Mouse (Mus musculus) hindbrain, embryonic 16.5 days (tissue): ENCODE results near the gene Foxred2. TPM values are rescaled to one million over a fixed set of nuclear protein-coding genes. Genes with fewer than 3 reads are reported as not detected.
A peak's percentile ranks its signal among the peaks of the same experiment; 100 is the strongest.

Experiments used
- ATAC-seq: fragments of 200-750 bp; cut with Nextera tagmentation; 2 replicates; pipeline ENCODE4 v1.8.0; 2017; ENCODE audit warnings: moderate TSS enrichment, moderate library complexity
- H3K27ac ChIP-seq: fragments of 300-500 bp; sonication (generic); 2 replicates; pipeline ENCODE4 v1.5.1; 2014; ENCODE audit warnings: low read depth, mild to moderate bottlenecking, control low read depth, low read length, moderate library complexity
- H3K27me3 ChIP-seq: fragments of 300-500 bp; sonication (generic); replicated peaks from 2 replicates; pipeline ENCODE4 v1.6.1; 2014; ENCODE audit warnings: low read length; ENCODE audit not compliant: control insufficient read depth, insufficient read depth
- H3K36me3 ChIP-seq: fragments of 300-500 bp; sonication (generic); 2 replicates; pipeline ENCODE4 v1.6.1; 2014; ENCODE audit warnings: mild to moderate bottlenecking, low read length, moderate library complexity, mixed read lengths; ENCODE audit not compliant: control insufficient read depth, insufficient read depth
- H3K4me1 ChIP-seq: fragments of 300-500 bp; sonication (generic); 2 replicates; pipeline ENCODE4 v1.6.1; 2014; ENCODE audit warnings: low read depth, low read length; ENCODE audit not compliant: control insufficient read depth, insufficient read depth
- H3K4me2 ChIP-seq: fragments of 300-500 bp; sonication (generic); 2 replicates; pipeline ENCODE4 v1.6.1; 2014; ENCODE audit warnings: mild to moderate bottlenecking, low read length, control low read depth, moderate library complexity
- H3K4me3 ChIP-seq: fragments of 300-500 bp; sonication (generic); 2 replicates; pipeline ENCODE4 v1.5.1; 2014; ENCODE audit warnings: mild to moderate bottlenecking, low read length, control low read depth, moderate library complexity
- H3K9ac ChIP-seq: fragments of 300-500 bp; sonication (generic); 2 replicates; pipeline ENCODE4 v1.6.1; 2014; ENCODE audit warnings: low read depth, mild to moderate bottlenecking, control low read depth, low read length, moderate library complexity
- H3K9me3 ChIP-seq: fragments of 300-500 bp; sonication (generic); 2 replicates; pipeline ENCODE4 v1.6.1; 2014; ENCODE audit warnings: mild to moderate bottlenecking, low read length, moderate library complexity; ENCODE audit not compliant: control insufficient read depth
- WGBS: fragments of 180-500 bp; shearing (Covaris S2); extraction: QIAGEN DNeasy Blood & Tissue Kit; methylation state at CpG from one replicate; pipeline ENCODE4 v1.1.7; 2014; 5-methylcytosine and 5-hydroxymethylcytosine counted together
- polyA plus RNA-seq: library from polyadenylated mRNA; unstranded; fragments of >200 nt; fragmentation: Nextera tagmentation; extraction: Ambion mirVana; gene quantifications from 2 replicates; pipeline ENCODE4 v1.2.1, GENCODE M21; 2015

Foxred2 gene
- polyA plus RNA-seq, 1 experiment from 2014 or later = 8.8 TPM

GRCm38 (mm10) chr15:77904363-77904892, 52.1 kb downstream of the Foxred2 start:
- Histone ChIP-seq H3K9ac (no peak overlapping the region), H3K9me3 (no peaks in the 10 kb centered on the region)

GRCm38 (mm10) chr15:77903176-77903575, 53.3 kb downstream of the Foxred2 start:
- 57% methylated on average over 5 of the region's 5 CpGs for WGBS
- H3K4me2 ChIP-seq = no peak overlapping the region
- no peaks in the 10 kb centered on the region for H3K9me3 ChIP-seq
- no peak overlapping the region for H3K27ac ChIP-seq
- 0 out of 2 replicates have a peak overlapping the region, but pooled peaks have one; percentile 35 for H3K9ac ChIP-seq
- ATAC-seq = no peak
- no peaks in the 10 kb centered on the region; the same call in none of the 2 replicates for H3K27me3 ChIP-seq
- no peaks in the 10 kb centered on the region for H3K36me3 ChIP-seq
- H3K4me1 ChIP-seq = peaks cover 4% of the 10 kb centered on the region; the same call in 1 of the 2 replicates
- no peak overlapping the region for H3K4me3 ChIP-seq

More at GRCm38 (mm10) chr15:77904363-77904892, 52.1 kb downstream of the Foxred2 start:
- H3K4me3 ChIP-seq = no peak overlapping the region
- no peak for ATAC-seq
- H3K27me3 ChIP-seq = no peaks in the 10 kb centered on the region; the same call in none of the 2 replicates
- no peaks in the 10 kb centered on the region for H3K36me3 ChIP-seq
- no peak overlapping the region for H3K4me2 ChIP-seq
- H3K4me1 ChIP-seq = peaks cover 4% of the 10 kb centered on the region; the same call in 1 of the 2 replicates
- H3K27ac ChIP-seq = no peak overlapping the region
- WGBS = 30% methylated on average over 12 of the region's 12 CpGs

DNA sequence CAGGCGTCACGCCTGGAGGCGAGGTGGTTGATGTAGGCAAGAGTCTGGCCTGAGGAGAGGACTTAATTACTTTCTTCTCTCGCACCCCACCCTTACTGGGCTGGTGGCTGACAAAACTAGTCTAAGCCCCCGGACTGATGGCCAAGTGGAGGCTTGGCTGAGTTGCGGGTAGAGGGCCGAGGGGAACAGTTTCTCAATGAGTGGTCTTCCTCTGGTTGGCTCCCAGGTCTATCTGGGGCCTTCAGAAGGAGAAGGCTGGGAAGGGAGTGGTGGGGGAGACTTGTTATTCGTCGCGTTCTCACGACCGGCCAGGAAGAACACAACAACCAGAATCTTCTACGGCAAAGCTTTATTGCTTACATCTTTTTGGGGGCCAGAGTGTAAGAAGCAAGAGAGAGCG, 61.6 kb downstream of the Foxred2 start:
- H3K4me2 ChIP-seq = no peak overlapping the region
- no peaks in the 10 kb centered on the region for H3K36me3 ChIP-seq
- no peaks in the 10 kb centered on the region for H3K4me1 ChIP-seq
- 87% methylated on average over 13 of the region's 14 CpGs for WGBS
- H3K27me3 ChIP-seq = no peaks in the 10 kb centered on the region
- H3K27ac ChIP-seq = no peak overlapping the region
- no peak overlapping the region for H3K9ac ChIP-seq
- no peak overlapping the region for H3K4me3 ChIP-seq
- no peaks in the 10 kb centered on the region for H3K9me3 ChIP-seq
- ATAC-seq = no peak

DNA sequence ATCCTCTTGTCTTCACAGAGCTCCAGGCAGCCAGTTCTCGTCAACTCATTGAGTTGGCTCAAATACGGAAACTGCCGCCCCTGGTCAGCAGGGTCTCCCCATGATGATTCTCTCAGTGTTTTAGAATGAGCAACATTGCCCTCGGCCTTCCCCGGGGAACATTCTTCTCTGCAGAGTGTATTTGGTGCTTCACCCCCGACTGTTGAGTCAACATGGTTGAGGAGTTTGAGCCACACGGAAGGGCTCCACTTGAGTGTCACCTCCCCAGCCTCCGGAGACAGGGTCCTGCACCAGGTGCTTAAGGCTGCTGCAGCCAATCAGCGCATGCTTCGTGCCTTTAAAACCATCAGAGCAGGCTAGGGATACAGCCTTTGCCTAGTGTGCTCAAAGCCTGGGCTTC, 63.2 kb downstream of the Foxred2 start:
- no peak for ATAC-seq
- Histone ChIP-seq H3K9me3 (no peaks in the 10 kb centered on the region), H3K9ac (no peak overlapping the region), H3K4me2 (no peak overlapping the region), H3K36me3 (no peaks in the 10 kb centered on the region), H3K27me3 (no peaks in the 10 kb centered on the region), H3K4me3 (no peak overlapping the region), H3K27ac (no peak overlapping the region), H3K4me1 (no peaks in the 10 kb centered on the region)
- 81% methylated on average over 10 of the region's 10 CpGs for WGBS

DNA sequence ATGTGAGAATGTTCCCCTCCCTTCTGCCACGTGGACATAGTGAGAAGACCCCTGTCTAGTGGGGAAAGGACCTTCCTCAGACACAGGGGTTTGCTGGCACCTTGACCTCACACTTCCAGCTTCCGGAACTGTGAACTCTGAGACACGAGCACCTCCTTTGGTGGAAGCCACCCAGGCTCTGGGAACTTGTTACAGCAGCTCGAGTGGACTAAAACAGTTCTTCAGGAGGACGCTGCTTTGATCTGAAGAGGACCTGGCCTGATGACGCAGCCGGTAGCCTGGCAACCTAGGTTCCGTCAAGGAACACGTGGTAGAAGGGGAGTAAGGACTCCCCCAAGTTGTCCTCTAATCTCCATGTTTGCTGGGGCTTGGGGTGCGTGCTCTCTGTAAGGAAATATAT, 64.1 kb downstream of the Foxred2 start:
- Histone ChIP-seq H3K36me3 (no peaks in the 10 kb centered on the region), H3K9me3 (no peaks in the 10 kb centered on the region), H3K9ac (no peak overlapping the region), H3K27me3 (no peaks in the 10 kb centered on the region), H3K4me2 (no peak overlapping the region), H3K4me3 (no peak overlapping the region), H3K27ac (no peak overlapping the region), H3K4me1 (no peaks in the 10 kb centered on the region)
- no peak for ATAC-seq
- WGBS = 83% methylated on average over 10 of the region's 10 CpGs

DNA sequence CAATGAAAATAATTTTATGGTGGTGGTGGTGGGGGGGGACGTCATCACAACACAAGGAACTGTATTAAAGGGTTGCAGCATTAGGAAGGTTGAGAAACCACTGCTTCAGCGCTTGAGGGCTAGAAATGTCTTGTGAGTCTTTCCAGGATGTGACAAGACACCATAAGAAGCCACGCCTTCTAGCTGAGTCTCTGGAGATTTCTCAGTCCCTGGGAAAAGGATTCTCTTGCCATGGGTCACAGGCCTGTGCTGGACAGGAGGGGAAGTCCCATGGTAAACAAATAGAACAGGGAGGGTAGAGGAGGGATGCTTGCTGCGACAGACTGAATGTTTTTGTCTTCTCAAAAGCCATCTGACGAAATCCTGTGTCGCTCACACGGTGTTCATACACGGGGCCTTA, 64.8 kb downstream of the Foxred2 start:
- H3K9me3 ChIP-seq = no peaks in the 10 kb centered on the region
- H3K4me3 ChIP-seq = no peak overlapping the region
- WGBS = 85% methylated on average over 8 of the region's 8 CpGs
- H3K27ac ChIP-seq = no peak overlapping the region
- H3K4me2 ChIP-seq = no peak overlapping the region
- H3K36me3 ChIP-seq = no peaks in the 10 kb centered on the region
- no peak for ATAC-seq
- H3K27me3 ChIP-seq = no peaks in the 10 kb centered on the region
- H3K4me1 ChIP-seq = no peaks in the 10 kb centered on the region
- H3K9ac ChIP-seq = no peak overlapping the region

Other genes starting within 250 kb of the Foxred2 start
- 0.13 and 0.44 TPM in 2 replicates for gene Apol9b, start 227.7 kb downstream of the Foxred2 start, polyA plus RNA-seq
- gene Apol8, start 199.7 kb downstream of the Foxred2 start, polyA plus RNA-seq = 0.14 and 0.35 TPM in 2 replicates
- 8.4 and 11.8 TPM in 2 replicates for gene Myh9, start 114.5 kb downstream of the Foxred2 start, polyA plus RNA-seq
- 215 and 216 TPM in 2 replicates for gene Txn2, start 27.7 kb downstream of the Foxred2 start, polyA plus RNA-seq
- 158 and 175 TPM in 2 replicates for gene Eif3d, start 14.1 kb upstream of the Foxred2 start, polyA plus RNA-seq
- gene Cacng2, start 163.3 kb upstream of the Foxred2 start, polyA plus RNA-seq = 15.7 TPM in 2 replicates
- gene Ift27, start 217.4 kb upstream of the Foxred2 start, polyA plus RNA-seq = 108 and 111 TPM in 2 replicates
- 5.8 and 7.0 TPM in 2 replicates for gene Pvalb, start 249.7 kb upstream of the Foxred2 start, polyA plus RNA-seq